ENCODE assay signal across 18 mouse cellular contexts in the genomic region with DNA sequence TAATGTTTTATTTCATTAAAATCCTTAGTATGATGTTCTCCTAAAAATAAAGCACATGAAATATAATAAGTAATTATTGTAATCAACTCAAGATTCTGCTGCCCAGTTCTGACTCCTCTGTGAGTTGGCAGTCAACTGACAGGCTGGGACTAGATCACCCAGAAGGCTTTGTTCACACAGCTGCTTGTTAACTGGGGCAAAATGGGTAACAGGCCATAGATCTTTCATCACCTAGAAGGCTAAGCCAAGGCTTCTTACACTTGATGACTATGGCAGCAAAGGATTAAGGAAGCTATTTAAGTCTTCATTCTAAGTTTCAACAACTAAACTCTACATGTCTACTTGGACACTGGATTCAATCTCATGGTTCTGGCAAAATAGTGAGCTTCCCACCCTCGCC.
DNase-seq lines count a peak whose midpoint lies in the region; ATAC-seq and TF ChIP-seq lines count a peak whose summit lies in the region.
"Had no signal": no experiment of that assay in that cellular context is flagged by ENCODE, and none has a peak within 500 bp of the region (broad histone marks: within the 10 kb centered on the region; RNA-seq: fewer than 3 reads in every experiment).

No protein-coding gene starts in this region.

- peak; percentile 44 for DNase-seq in embryonic facial prominence, embryonic 14.5 days (ENCODE audit: low spot score)
- no peak for DNase-seq in embryonic facial prominence, embryonic 10.5 days (ENCODE audit: low spot score)
- peak; percentile 34 to 55 for DNase-seq in heart, adult 9 months (ENCODE audit: low spot score in 2 of 2)
- no peak for DNase-seq in heart, embryonic 10.5 days (ENCODE audit: low spot score)
- peak; percentile 90 for DNase-seq in adipocyte (ENCODE audit: low spot score)
- peak; percentile 35 for DNase-seq in lung, postnatal 14 days
- DNase-seq in liver: no peak
- DNase-seq in stomach, postnatal 0 days (ENCODE audit: low spot score): no peak
- DNase-seq: adrenal gland, adult 2 months; B cell, adult 2 months; cerebellum, adult 8-10 months; kidney, adult 8-10 months; kidney, postnatal 36 days; right cerebral cortex, postnatal 25 days had no signal

- 76% methylated on average over 1 of the region's 1 CpGs for WGBS in embryonic facial prominence, embryonic 14.5 days
- WGBS in embryonic facial prominence, embryonic 10.5 days: 86% methylated on average over 1 of the region's 1 CpGs
- WGBS in heart, embryonic 10.5 days: 68% methylated on average over 1 of the region's 1 CpGs
- 67% methylated on average over 1 of the region's 1 CpGs for WGBS in stomach, postnatal 0 days

- no peaks in the 10 kb centered on the region for H3K9me3 ChIP-seq in embryonic facial prominence, embryonic 14.5 days (ENCODE audit: control insufficient read depth, low read length)
- H3K9me3 ChIP-seq in embryonic facial prominence, embryonic 10.5 days: no peaks in the 10 kb centered on the region
- no peaks in the 10 kb centered on the region for H3K9me3 ChIP-seq in heart, embryonic 10.5 days
- no peaks in the 10 kb centered on the region for H3K9me3 ChIP-seq in stomach, postnatal 0 days (ENCODE audit: control insufficient read depth, low read length)
- H3K9me3 ChIP-seq: midbrain, embryonic 13.5 days had no signal

- H3K4me1 ChIP-seq in embryonic facial prominence, embryonic 14.5 days (ENCODE audit: control insufficient read depth, insufficient read depth, low read length): no peaks in the 10 kb centered on the region
- peaks cover 13% of the 10 kb centered on the region for H3K4me1 ChIP-seq in embryonic facial prominence, embryonic 10.5 days
- peaks cover 9% of the 10 kb centered on the region; the same call in 1 of the 2 replicates for H3K4me1 ChIP-seq in heart, embryonic 10.5 days
- no peaks in the 10 kb centered on the region for H3K4me1 ChIP-seq in stomach, postnatal 0 days (replicated peaks; ENCODE audit: control insufficient read depth, insufficient read depth)
- H3K4me1 ChIP-seq: midbrain, embryonic 13.5 days had no signal

- H3K36me3 ChIP-seq in embryonic facial prominence, embryonic 14.5 days (ENCODE audit: control insufficient read depth, insufficient read depth, low read length): no peaks in the 10 kb centered on the region
- H3K36me3 ChIP-seq in embryonic facial prominence, embryonic 10.5 days (replicated peaks): no peaks in the 10 kb centered on the region
- H3K36me3 ChIP-seq in heart, embryonic 10.5 days: no peaks in the 10 kb centered on the region
- H3K36me3 ChIP-seq in stomach, postnatal 0 days (ENCODE audit: control insufficient read depth, insufficient read depth, low read length): no peaks in the 10 kb centered on the region
- H3K36me3 ChIP-seq: midbrain, embryonic 13.5 days had no signal

- no peak for TF ChIP-seq CTCF in stomach, postnatal 0 days (IDR thresholded peaks at IDR 0.05; ENCODE audit: low read depth)

- H3K27me3 ChIP-seq in embryonic facial prominence, embryonic 14.5 days (replicated peaks; ENCODE audit: control insufficient read depth, insufficient read depth, low read length): no peaks in the 10 kb centered on the region
- no peaks in the 10 kb centered on the region for H3K27me3 ChIP-seq in embryonic facial prominence, embryonic 10.5 days (replicated peaks; ENCODE audit: low read depth, poor library complexity, severe bottlenecking)
- H3K27me3 ChIP-seq in heart, embryonic 10.5 days (ENCODE audit: insufficient read depth, poor library complexity, severe bottlenecking): no peaks in the 10 kb centered on the region
- no peaks in the 10 kb centered on the region for H3K27me3 ChIP-seq in stomach, postnatal 0 days (ENCODE audit: control insufficient read depth, insufficient read depth, low read length)
- H3K27me3 ChIP-seq: midbrain, embryonic 13.5 days had no signal

- no peak overlapping the region for H3K4me2 ChIP-seq in embryonic facial prominence, embryonic 14.5 days (ENCODE audit: low read depth, low read length)
- H3K4me2 ChIP-seq in stomach, postnatal 0 days (replicated peaks; ENCODE audit: low read depth): no peak overlapping the region
- H3K4me2 ChIP-seq: liver, embryonic 11.5 days; midbrain, embryonic 13.5 days had no signal

- H3K27ac ChIP-seq in embryonic facial prominence, embryonic 14.5 days (replicated peaks; ENCODE audit: low read depth, low read length): no peak overlapping the region
- H3K27ac ChIP-seq in embryonic facial prominence, embryonic 10.5 days (replicated peaks): no peak overlapping the region
- H3K27ac ChIP-seq in heart, embryonic 10.5 days: no peak overlapping the region
- H3K27ac ChIP-seq in stomach, postnatal 0 days (replicated peaks): no peak overlapping the region
- H3K27ac ChIP-seq: midbrain, embryonic 13.5 days had no signal

- H3K9ac ChIP-seq in embryonic facial prominence, embryonic 14.5 days (ENCODE audit: low read depth, low read length): no peak overlapping the region
- H3K9ac ChIP-seq in stomach, postnatal 0 days (ENCODE audit: low read length): no peak overlapping the region
- H3K9ac ChIP-seq: midbrain, embryonic 13.5 days had no signal

- no peak for ATAC-seq in embryonic facial prominence, embryonic 14.5 days (ENCODE audit: low read depth)
- ATAC-seq in stomach, postnatal 0 days (ENCODE audit: low FRiP score, low TSS enrichment): no peak
- ATAC-seq: hindbrain, embryonic 16.5 days; midbrain, embryonic 13.5 days had no signal

- no peak for TF ChIP-seq EP300 in stomach, postnatal 0 days (optimal IDR thresholded peaks at IDR 0.05)

- H3K4me3 ChIP-seq in embryonic facial prominence, embryonic 14.5 days (ENCODE audit: low read depth, low read length): no peak overlapping the region
- no peak overlapping the region for H3K4me3 ChIP-seq in embryonic facial prominence, embryonic 10.5 days
- H3K4me3 ChIP-seq in heart, embryonic 10.5 days: no peak overlapping the region
- no peak overlapping the region for H3K4me3 ChIP-seq in stomach, postnatal 0 days (ENCODE audit: low read depth, low read length)
- H3K4me3 ChIP-seq: erythroblast, embryonic 14.5 days; midbrain, embryonic 13.5 days had no signal

Comparison
In these comparisons a context has a peak if more than half of its experiments do, and no peak if none do; other contexts are left out.
1. DNase-seq: peak in embryonic facial prominence, embryonic 14.5 days (single experiment), heart, adult 9 months (2 of 2), adipocyte (single experiment) and lung, postnatal 14 days (single experiment); none in embryonic facial prominence, embryonic 10.5 days (single experiment), heart, embryonic 10.5 days (single experiment), liver (single experiment) and stomach, postnatal 0 days (single experiment).